Mouse (Mus musculus) hindbrain, embryonic 15.5 days (tissue): Measurements from ENCODE around the gene Anxa6. TPM values are rescaled to one million over a fixed set of nuclear protein-coding genes. Genes with fewer than 3 reads are reported as not detected.

Source experiments
- ATAC-seq: fragments of 200-750 bp; cut with Nextera tagmentation; 2 replicates; pipeline ENCODE4 v1.8.0; 2017; ENCODE audit warnings: low read depth, moderate number of reproducible peaks, moderate TSS enrichment; ENCODE audit not compliant: low FRiP score
- H3K27ac ChIP-seq: fragments of 300-500 bp; sonication (generic); replicated peaks from 2 replicates; pipeline ENCODE4 v1.5.1; 2015; ENCODE audit warnings: mild to moderate bottlenecking, inconsistent platforms
- H3K27me3 ChIP-seq: fragments of 300-500 bp; sonication (generic); 2 replicates; pipeline ENCODE4 v1.6.1; 2015; ENCODE audit warnings: control low read depth, inconsistent platforms
- H3K36me3 ChIP-seq: fragments of 300-500 bp; sonication (generic); 2 replicates; pipeline ENCODE4 v1.6.1; 2015; ENCODE audit warnings: control low read depth, inconsistent platforms
- H3K4me1 ChIP-seq: fragments of 300-500 bp; sonication (generic); replicated peaks from 2 replicates; pipeline ENCODE4 v1.6.1; 2015; ENCODE audit warnings: control low read depth, inconsistent platforms
- H3K4me2 ChIP-seq: fragments of 300-500 bp; sonication (generic); 2 replicates; pipeline ENCODE4 v1.6.1; 2015; ENCODE audit warnings: moderate library complexity, mild to moderate bottlenecking, inconsistent platforms
- H3K4me3 ChIP-seq: fragments of 300-500 bp; sonication (generic); 2 replicates; pipeline ENCODE4 v1.5.1; 2015; ENCODE audit warnings: mild to moderate bottlenecking, inconsistent platforms
- H3K9ac ChIP-seq: fragments of 300-500 bp; sonication (generic); 2 replicates; pipeline ENCODE4 v1.6.1; 2015; ENCODE audit warnings: inconsistent platforms
- H3K9me3 ChIP-seq: fragments of 300-500 bp; sonication (generic); 2 replicates; pipeline ENCODE4 v1.6.1; 2016; ENCODE audit warnings: control low read depth, inconsistent platforms
- WGBS: fragments of 180-500 bp; shearing (Covaris S2); methylation state at CpG from one replicate; pipeline ENCODE4 v1.1.7; 2015; 5-methylcytosine and 5-hydroxymethylcytosine counted together
- polyA plus RNA-seq: library from polyadenylated mRNA; unstranded; fragments of >200 nt; fragmentation: Nextera tagmentation; extraction: Ambion mirVana; gene quantifications from 2 replicates; pipeline ENCODE4 v1.2.1, GENCODE M21; 2015

Gene Anxa6
- polyA plus RNA-seq, 1 experiment from 2014 or later, result 58.4 TPM

DNA sequence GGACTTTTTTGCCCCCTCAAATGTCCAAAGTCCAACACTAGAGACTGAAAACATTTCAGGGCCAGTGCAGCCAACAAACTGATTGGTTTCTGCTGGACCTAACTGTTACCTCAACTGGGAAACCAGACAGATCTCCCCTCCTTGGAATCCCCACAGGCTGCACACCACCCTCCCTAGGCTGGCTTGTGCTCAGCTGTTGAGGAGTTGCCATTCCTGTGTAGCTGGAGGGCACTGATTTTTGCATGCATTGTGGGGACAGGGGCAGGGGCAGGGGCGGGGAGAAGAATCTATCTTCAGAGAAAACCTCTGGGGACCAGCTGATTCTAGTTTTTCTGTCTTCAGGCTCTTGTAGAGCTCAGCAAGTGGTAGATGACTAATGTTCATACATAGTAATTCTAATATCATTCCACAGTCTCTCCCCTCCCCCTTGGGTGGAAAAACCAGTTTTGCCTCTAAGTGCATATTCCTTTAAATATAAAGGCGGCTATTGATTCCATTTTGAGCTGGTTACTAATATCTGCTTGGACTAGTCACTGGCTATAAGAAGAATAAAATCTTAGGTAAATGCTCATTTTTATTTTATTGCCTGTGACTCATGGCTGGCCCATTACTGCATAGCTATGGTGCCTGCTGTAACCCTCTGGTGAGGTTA is 5.9 kb downstream of the Anxa6 start:
- H3K36me3 ChIP-seq, result no peaks in the 10 kb centered on the region
- H3K27ac ChIP-seq, result no peak overlapping the region
- no peak overlapping the region for H3K4me3 ChIP-seq
- no peaks in the 10 kb centered on the region for H3K27me3 ChIP-seq
- WGBS, result 64% methylated on average over 2 of the region's 2 CpGs
- H3K9ac ChIP-seq, result no peak overlapping the region
- ATAC-seq, result no peak
- H3K4me2 ChIP-seq, result no peak overlapping the region
- peaks cover 57% of the 10 kb centered on the region for H3K4me1 ChIP-seq
- H3K9me3 ChIP-seq, result no peaks in the 10 kb centered on the region

DNA sequence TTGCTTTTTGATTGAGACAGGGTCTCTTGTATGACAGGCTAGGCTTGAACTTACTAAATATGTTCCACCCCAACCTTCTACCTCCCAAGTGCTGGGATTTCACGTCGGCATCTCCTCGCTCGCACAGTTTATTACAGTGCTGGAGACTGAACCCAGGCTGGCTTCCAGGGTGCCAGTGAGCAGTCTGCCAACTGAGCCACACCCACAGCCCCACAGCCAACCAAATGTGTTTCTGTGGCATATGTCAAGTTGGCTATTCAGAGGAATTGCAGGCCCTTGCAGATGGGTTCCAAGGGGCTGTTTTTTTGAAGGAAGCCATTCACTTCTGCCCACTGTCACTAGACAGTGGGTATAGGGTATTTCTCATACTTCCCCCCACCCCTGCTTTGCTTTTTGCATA is 7.3 kb downstream of the Anxa6 start:
- H3K4me2 ChIP-seq, result no peak overlapping the region
- H3K4me3 ChIP-seq, result no peak overlapping the region
- H3K36me3 ChIP-seq, result no peaks in the 10 kb centered on the region
- WGBS, result 66% methylated on average over 4 of the region's 4 CpGs
- no peak for ATAC-seq
- no peak overlapping the region for H3K9ac ChIP-seq
- no peaks in the 10 kb centered on the region for H3K27me3 ChIP-seq
- H3K4me1 ChIP-seq, result peaks cover 60% of the 10 kb centered on the region
- 0 out of 2 replicates have a peak overlapping the region, but pooled peaks have one; percentile 38 for H3K27ac ChIP-seq
- H3K9me3 ChIP-seq, result no peaks in the 10 kb centered on the region

DNA sequence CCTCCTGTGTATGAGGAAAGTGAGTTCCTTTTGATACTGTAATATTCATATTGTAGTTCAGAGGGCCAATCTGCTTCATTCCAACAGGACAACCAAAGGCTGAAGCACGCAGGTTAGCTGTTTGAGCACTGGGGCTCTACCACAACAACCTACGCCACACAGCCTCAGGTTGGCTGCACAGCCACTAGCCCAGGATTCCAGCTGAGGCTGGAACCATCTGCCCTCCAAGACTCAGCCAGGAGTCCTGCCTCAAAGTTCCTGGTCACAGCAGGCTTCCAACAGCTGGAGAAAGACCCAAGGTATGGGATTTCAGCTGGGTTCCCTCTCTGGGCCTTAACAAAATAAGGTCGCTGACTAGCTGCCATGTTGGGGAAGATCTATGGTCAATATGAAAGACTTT is 9.7 kb downstream of the Anxa6 start:
- Histone ChIP-seq H3K27me3 (no peaks in the 10 kb centered on the region), H3K4me1 (peaks cover 60% of the 10 kb centered on the region), H3K9ac (no peak overlapping the region), H3K27ac (peak overlapping the region; percentile 87), H3K36me3 (no peaks in the 10 kb centered on the region), H3K9me3 (no peaks in the 10 kb centered on the region), H3K4me2 (peak overlapping the region; percentile 15; the same call in 1 of the 2 replicates), H3K4me3 (no peak overlapping the region)
- ATAC-seq, result peak; percentile 10; the same call in 1 of the 2 replicates
- 58% methylated on average over 3 of the region's 3 CpGs for WGBS

DNA sequence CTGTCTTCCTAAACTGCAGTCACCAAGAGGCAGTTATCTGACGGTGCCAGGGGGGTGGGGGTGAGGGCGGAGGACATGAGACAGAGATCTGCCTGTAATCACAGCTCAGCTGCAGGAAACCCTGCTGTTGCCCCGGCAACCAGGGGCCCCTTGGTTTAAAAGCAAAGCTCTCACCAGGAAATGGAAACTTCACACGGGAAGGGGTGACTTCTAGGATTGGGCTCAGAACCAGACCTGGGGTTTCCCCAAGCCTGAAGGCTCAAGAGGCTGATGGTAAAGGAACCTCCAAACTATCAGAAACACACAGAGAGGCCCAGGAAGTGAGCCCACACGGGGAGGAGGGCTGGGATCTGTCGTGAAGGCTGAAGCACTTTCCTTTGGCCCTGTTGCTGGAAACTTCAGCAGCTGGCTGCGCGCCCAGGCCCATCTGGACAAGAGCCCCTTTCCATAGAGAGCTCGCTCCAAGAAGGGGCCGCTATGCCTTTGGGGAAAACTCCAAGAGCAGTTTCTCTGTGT is 10.1 kb downstream of the Anxa6 start:
- no peaks in the 10 kb centered on the region for H3K36me3 ChIP-seq
- peaks cover 59% of the 10 kb centered on the region for H3K4me1 ChIP-seq
- 9% methylated on average over 10 of the region's 10 CpGs for WGBS
- ATAC-seq, result peak; percentile 86
- H3K27ac ChIP-seq, result peak overlapping the region; percentile 87
- no peaks in the 10 kb centered on the region for H3K9me3 ChIP-seq
- H3K9ac ChIP-seq, result no peak overlapping the region
- H3K4me2 ChIP-seq, result peak overlapping the region; percentile 20
- H3K4me3 ChIP-seq, result no peak overlapping the region
- H3K27me3 ChIP-seq, result no peaks in the 10 kb centered on the region

DNA sequence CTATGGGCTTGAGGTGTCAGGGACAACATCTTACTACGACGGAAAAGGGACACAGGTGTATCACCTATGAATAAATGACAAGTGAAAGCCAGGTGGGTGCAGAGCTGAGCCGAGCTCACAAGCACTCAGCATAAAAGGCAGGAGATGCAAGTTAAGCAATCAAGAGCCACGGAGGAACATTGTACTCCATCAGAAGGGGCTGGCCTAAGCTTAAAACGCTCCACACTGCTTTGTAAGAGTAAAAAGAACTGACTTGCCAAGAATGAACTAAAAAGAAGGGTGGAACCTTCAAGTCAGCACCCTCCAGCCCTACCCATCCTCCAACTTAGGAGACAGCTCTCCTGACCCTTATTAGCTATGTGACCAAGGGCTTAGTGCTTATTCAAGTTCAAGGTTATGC is 10.7 kb downstream of the Anxa6 start:
- WGBS, result 63% methylated on average over 5 of the region's 5 CpGs
- Histone ChIP-seq H3K9ac (no peak overlapping the region), H3K4me2 (peak overlapping the region; percentile 20), H3K27me3 (no peaks in the 10 kb centered on the region), H3K9me3 (no peaks in the 10 kb centered on the region), H3K27ac (peak overlapping the region; percentile 87), H3K4me3 (no peak overlapping the region), H3K4me1 (peaks cover 53% of the 10 kb centered on the region), H3K36me3 (no peaks in the 10 kb centered on the region)
- no peak; the same call in 1 of the 2 replicates for ATAC-seq

DNA sequence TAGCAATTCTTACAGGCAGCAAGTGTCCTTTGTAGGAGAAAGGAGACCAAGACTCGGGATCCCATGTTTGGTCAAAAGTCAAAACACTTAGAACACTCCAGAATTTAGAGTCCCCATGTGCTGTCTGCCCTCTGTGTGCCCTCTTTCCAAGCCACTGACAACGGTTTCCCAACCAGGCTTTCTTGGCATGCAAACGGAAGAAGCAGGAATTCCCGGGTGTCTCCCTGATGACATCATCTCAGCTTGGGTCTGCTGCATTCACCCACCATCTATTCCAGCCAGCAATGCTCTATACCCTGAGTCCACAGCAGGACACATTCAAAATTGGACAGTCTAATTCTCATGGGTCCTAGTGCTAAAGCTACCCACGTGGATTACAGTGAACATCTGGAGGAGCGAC is 11.4 kb downstream of the Anxa6 start:
- H3K9ac ChIP-seq, result no peak overlapping the region
- peak overlapping the region; percentile 87 for H3K27ac ChIP-seq
- H3K4me1 ChIP-seq, result peaks cover 53% of the 10 kb centered on the region
- no peak for ATAC-seq
- WGBS, result 61% methylated on average over 6 of the region's 6 CpGs
- no peaks in the 10 kb centered on the region for H3K27me3 ChIP-seq
- no peaks in the 10 kb centered on the region for H3K9me3 ChIP-seq
- H3K4me3 ChIP-seq, result no peak overlapping the region
- no peaks in the 10 kb centered on the region for H3K36me3 ChIP-seq
- no peak overlapping the region for H3K4me2 ChIP-seq

DNA sequence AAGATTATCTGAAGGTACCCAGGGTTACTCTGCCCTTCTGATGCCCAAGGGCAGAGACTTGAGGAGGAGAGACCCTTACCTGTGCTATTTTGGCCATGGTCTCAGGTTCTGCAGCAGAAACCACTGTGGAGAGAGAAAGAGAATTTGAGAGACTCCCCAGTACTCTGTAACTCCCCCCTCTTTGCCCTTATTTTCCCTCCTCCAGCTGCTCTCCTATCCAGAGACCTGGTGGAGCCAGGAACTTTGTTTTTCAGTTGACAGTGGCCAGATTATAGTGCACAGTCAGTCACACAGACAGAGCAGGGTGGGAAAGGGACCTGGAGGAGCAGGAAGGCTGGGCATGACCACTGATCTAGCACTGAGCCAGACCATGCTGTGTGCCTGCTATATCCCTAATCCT is 11.8 kb downstream of the Anxa6 start:
- H3K4me3 ChIP-seq, result no peak overlapping the region
- H3K4me1 ChIP-seq, result peaks cover 55% of the 10 kb centered on the region
- no peak for ATAC-seq
- H3K9ac ChIP-seq, result no peak overlapping the region
- peak overlapping the region; percentile 87; the same call in 1 of the 2 replicates for H3K27ac ChIP-seq
- H3K9me3 ChIP-seq, result no peaks in the 10 kb centered on the region
- H3K36me3 ChIP-seq, result no peaks in the 10 kb centered on the region
- no peaks in the 10 kb centered on the region for H3K27me3 ChIP-seq
- no peak overlapping the region for H3K4me2 ChIP-seq

DNA sequence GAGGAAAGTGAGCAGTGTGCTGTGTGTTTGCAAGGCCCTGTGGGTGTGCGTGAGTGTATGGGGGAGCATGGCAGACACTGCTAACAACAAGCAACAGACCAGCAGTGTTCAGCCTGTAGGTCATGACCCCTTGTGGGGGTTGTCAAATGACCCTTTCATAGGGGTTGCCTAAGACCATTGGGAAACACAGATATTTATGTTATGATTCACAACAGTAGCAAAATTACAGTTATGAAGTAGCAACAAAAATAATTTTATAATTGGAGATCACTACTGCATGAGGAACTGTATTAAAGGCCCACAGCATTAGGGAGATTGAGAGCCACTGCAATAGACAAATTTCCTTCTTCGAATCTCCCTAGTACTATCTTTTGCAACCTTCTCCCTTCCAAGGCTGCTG is 13.5 kb downstream of the Anxa6 start:
- Histone ChIP-seq H3K36me3 (no peaks in the 10 kb centered on the region), H3K9ac (no peak overlapping the region), H3K27ac (no peak overlapping the region), H3K9me3 (no peaks in the 10 kb centered on the region), H3K4me3 (no peak overlapping the region), H3K27me3 (no peaks in the 10 kb centered on the region), H3K4me2 (no peak overlapping the region), H3K4me1 (peaks cover 63% of the 10 kb centered on the region)
- WGBS, result 76% methylated on average over 2 of the region's 2 CpGs
- ATAC-seq, result no peak

DNA sequence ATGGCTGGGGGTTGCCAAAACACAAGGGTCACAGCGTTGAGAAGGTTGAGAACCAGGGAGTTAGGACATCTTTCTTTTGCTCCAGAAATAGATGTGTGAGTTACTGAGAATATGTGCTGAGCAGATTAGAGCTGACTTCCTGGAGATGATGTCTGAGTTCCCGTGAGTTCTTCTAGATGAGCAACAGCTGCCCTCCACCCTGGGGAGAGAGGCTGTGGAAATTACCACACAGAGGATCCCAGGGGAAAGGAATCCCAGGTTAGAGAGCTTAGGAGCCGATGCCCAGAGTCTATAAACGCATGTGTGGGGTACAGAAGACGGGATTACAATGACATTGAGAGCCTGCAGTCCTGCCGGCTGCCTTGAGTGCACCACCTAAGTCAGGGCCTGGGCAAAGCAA is 15.2 kb downstream of the Anxa6 start:
- peaks cover 48% of the 10 kb centered on the region for H3K4me1 ChIP-seq
- no peaks in the 10 kb centered on the region for H3K9me3 ChIP-seq
- no peaks in the 10 kb centered on the region for H3K36me3 ChIP-seq
- H3K27ac ChIP-seq, result no peak overlapping the region
- H3K4me3 ChIP-seq, result no peak overlapping the region
- ATAC-seq, result no peak
- no peak overlapping the region for H3K9ac ChIP-seq
- no peaks in the 10 kb centered on the region for H3K27me3 ChIP-seq
- 77% methylated on average over 6 of the region's 6 CpGs for whole genome bisulfite sequencing
- H3K4me2 ChIP-seq, result no peak overlapping the region

DNA sequence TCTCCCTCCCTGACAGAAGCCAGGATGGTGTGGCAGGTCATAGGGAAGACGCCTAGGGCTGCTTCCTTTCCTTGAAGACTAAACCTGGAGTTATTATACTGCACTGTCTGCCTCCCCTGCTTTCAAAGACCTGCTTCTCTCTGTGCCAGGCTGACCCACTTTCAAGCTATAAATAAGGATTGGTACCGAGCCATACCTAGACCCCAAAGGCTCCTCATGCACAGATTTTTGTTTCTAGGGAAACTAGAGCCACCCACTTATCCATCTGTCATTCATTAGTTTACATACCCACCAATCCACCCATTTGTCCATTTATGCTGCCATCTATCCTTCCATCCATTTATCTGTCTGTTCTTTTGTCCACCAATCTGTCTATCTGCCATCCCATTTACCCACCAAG is 16.0 kb downstream of the Anxa6 start:
- Histone ChIP-seq H3K27me3 (no peaks in the 10 kb centered on the region), H3K9me3 (no peaks in the 10 kb centered on the region), H3K4me3 (no peak overlapping the region), H3K4me1 (peaks cover 40% of the 10 kb centered on the region), H3K9ac (no peak overlapping the region), H3K4me2 (no peak overlapping the region), H3K36me3 (no peaks in the 10 kb centered on the region), H3K27ac (no peak overlapping the region)
- no peak for ATAC-seq
- 70% methylated on average over 2 of the region's 2 CpGs for WGBS

DNA sequence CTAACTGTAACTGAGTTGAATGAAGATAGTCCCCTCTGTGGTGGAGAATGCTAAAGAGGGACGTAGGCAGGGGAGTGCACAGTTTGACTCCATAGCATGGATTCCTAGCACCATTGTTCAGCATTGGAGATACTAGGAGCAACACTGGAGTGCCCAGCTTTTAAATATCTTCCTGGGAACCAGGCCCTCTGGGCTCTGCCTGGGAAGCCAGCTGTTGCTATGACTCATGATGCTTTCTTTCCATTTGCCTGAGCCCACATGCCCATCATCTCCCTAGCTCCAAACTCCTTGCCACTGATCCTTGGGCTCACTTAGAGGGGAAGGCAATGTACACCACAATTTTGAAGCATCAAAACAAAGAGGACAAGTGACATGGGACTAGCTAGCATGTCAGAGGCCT is 16.5 kb downstream of the Anxa6 start:
- H3K9me3 ChIP-seq, result no peaks in the 10 kb centered on the region
- H3K36me3 ChIP-seq, result no peaks in the 10 kb centered on the region
- H3K4me2 ChIP-seq, result no peak overlapping the region
- H3K4me1 ChIP-seq, result peaks cover 36% of the 10 kb centered on the region
- no peak for ATAC-seq
- no peak overlapping the region for H3K9ac ChIP-seq
- H3K4me3 ChIP-seq, result no peak overlapping the region
- 30% methylated on average over 1 of the region's 1 CpGs for WGBS
- H3K27ac ChIP-seq, result no peak overlapping the region
- no peaks in the 10 kb centered on the region for H3K27me3 ChIP-seq

DNA sequence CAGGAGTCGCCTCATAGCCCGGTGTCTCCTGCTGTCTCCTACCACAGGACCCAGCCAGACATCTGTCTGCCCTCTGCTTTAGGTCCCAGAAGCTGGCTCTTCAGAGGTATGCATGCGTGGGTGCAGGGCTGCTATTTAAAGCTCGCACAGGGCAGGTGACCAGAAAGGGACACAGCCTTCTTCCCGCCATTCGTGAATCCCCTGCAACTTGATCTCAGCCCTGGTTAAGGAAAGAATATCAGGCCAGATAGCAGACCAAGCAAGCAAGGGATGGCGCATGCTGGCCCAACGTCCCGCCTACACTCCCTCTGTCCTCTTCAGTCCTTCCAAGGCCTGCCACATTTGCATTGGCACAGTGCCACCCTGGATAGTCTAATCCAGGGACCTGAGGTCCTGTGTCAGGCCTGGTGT is 17.4 kb downstream of the Anxa6 start:
- ATAC-seq, result peak; percentile 80; the same call in 1 of the 2 replicates
- Histone ChIP-seq H3K4me2 (no peak overlapping the region), H3K9me3 (no peaks in the 10 kb centered on the region), H3K9ac (no peak overlapping the region), H3K27me3 (no peaks in the 10 kb centered on the region), H3K4me3 (no peak overlapping the region), H3K27ac (peak overlapping the region; percentile 81), H3K36me3 (peaks cover 5% of the 10 kb centered on the region), H3K4me1 (peaks cover 26% of the 10 kb centered on the region)
- 62% methylated on average over 9 of the region's 9 CpGs for WGBS

DNA sequence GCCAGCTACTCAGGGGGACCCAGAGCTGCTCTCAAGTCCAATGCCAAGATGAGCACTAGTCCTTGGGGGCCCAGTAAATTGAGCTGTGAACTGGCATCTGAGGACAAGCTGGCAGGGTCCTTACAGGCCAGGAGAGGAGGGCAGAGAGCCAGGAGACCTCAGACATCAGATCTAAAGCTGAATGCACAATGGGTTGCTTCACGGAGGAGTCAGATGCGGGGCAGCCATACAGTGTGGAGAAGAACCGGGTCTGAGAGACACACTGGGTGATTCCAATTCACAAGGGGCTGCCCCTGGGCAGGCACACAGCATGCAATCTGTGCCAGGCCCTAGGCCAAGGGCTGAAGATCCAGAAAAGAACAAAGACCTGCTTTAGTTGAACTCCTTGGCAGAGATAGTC is 18.0 kb downstream of the Anxa6 start:
- Histone ChIP-seq H3K9ac (no peak overlapping the region), H3K36me3 (peaks cover 10% of the 10 kb centered on the region), H3K9me3 (no peaks in the 10 kb centered on the region), H3K4me3 (no peak overlapping the region), H3K4me2 (no peak overlapping the region), H3K4me1 (peaks cover 26% of the 10 kb centered on the region), H3K27ac (peak overlapping the region; percentile 81), H3K27me3 (no peaks in the 10 kb centered on the region)
- 27% methylated on average over 3 of the region's 3 CpGs for WGBS
- peak; percentile 80 for ATAC-seq
